Mouse (Mus musculus) left cerebral cortex, adult 11 months (tissue): ENCODE data around the gene Fan1.

ENCODE experiments used
- DNase-seq: peaks from one replicate; pipeline ENCODE4 v3.0.0; 2022; ENCODE audit warnings: low spot score

Fan1 gene

GRCm38 (mm10) chr7:64373830-64374562, at the start of gene Fan1:
TSS of gene Fan1 (minus strand) at chr7:64374095.
- DNase-seq = peak; percentile 74

DNA sequence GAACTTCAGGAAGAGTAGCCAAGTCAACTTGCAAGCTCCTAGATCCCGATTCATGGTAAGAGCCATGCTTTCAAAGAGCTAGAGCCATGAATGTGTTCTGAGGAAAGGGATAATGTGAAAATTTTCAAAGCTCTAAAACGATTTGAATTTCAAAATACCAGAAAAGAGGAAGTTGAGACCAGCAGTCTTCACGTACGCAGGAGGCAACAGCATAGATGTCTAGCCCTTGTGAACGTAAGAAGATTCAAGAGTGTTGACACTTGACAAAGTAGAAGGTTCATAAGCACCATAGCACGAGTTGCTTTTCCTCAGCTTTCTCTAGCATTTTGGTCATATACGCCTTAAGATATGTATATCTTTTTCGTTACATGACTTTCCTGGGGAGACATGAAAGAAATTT, 30.1 kb upstream of the Fan1 start:
- no peak for DNase-seq

DNA sequence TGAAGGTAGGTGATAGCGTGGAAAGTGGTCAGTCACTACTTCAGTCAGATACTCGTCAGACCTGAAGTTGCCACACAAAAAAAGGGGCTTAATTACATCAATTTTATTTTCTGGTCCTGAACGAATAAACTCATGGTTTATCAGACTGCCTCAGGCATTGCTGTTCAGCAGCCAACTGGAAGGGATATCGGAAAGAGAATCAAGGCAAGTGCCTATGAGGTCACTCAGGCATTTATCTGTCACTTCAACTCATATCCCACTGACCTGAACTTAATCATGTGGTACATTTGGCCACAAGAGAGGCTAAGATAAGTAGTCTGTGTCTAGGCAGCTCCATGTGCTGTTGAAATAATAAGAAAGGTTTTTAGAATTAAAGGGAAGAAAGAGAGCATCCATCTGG, 28.6 kb upstream of the Fan1 start:
- DNase-seq = no peak

DNA sequence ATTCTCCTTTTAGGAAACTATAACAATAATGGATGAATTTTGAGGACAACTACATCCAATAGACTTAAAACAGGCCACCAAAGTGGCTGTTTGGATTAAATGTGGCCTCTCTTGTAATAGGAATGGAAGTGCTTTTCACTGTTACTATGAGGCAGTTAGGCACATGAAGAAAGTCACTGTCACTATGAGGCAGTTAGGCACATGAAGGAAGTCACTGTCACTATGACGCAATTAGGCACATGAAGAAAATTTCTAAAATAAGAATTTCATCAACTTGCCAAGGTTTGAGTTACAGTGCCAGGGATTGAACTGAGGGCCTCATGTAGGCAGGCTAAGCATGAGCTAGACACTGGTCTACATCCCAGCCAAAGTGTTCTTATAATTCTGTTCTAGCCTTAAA, 26.8 kb upstream of the Fan1 start:
- DNase-seq = no peak

- no peak for DNase-seq
Observed at GRCm38 (mm10) chr7:64392819-64393151, 18.9 kb upstream of the Fan1 start.

- DNase-seq = peak; percentile 91
Observed at GRCm38 (mm10) chr7:64392122-64392818, 18.4 kb upstream of the Fan1 start, which contains the start of the genes Mphosph10 and Mcee. TSS of gene Mphosph10 (minus strand) at chr7:64392268. TSS of gene Mcee (plus strand) at chr7:64392607.

DNA sequence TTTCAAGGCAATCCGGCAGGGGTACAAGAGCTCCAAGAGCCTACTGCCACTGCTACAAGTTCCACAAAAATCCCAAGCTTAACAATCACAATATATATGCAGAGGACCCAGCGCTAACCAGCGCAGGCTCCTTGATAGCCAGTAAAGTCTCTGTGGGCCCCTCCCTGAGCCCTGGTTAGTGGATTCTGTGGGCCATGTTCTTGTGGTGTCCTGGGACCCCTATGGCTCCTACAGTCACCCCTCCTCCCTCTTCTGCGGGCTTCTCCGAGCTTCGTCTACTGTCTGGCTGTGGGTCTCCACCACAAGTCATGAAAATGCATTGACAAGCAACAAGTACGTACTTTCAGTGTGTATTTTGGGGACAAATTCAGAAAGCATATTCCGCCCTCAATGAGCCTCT, 17.6 kb upstream of the Fan1 start:
- DNase-seq = no peak

DNA sequence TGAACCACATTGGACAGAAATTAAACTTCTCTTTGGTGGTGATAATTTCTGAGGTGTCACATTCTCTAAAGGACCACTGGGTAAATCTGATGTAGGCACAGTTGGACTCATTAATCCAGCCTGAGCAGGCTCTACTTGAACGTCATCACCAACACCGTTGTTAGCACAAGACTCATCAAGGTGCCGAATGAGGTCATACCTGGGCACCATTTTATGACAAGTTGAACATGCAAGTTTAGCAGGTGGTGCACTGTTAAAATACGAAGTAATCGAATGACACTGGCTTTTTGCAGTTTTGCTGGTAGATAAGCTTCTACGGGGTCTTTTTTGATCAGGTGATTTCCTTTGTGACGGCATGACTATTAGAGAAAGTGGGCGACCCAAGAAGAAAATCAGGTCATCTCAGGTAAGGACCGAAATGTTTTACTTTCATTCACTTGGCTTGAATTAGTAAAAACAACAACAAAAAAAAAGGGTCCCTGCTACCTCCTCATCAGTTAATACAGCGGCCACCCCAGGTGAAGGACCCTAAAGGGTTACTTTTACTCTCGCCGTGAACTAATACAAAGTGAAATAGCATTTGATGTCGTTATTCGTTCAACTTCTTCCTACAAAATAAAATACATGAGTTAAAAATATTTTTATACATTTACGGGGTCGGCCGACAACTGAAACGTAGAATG, 607 bp downstream of the Fan1 start:
- DNase-seq = no peak

DNA sequence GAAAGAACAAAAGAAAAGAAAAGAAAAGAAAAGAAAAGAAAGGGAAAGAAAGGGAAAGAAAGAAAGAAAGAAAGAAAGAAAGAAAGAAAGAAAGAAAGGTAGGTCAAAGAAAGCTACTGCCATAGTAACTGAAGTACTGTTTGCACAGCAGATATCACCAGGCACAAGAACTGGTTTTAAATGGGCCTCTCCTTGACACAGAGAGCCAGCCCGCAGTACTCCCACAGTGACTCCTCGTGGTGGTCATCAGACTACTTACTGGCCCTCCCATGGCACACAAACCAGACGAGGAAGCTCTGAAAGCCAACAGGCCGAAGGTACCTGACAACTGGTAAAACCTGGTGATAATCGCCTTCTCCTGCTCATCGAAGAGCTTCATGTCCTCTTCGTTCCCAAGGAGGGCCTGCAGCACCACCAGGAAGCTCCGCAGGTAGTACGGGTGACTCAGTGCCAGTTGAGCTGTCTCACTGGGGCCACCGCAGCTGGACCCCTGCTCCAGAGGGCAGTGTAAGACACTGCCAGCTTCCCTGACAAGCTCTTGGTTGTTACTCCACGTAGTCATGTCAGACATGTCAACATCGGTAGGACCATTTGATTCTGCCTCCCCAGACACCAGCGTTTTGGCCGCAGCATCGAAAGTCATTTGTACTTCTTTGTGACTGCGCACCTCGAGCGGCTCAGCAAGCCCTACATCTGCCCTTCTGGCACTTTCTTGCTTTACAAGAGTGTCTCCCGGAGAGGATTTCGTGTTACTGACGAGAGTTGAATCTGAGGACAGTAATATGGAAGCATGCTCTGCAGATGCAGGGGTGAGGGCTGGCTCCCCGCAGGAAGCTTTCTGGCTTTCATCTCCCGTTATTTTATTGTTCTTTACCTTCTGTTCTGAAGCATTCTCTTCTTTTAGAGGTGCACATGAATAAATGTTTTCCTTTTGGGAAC, 1.7 kb downstream of the Fan1 start:
- no peak for DNase-seq

DNA sequence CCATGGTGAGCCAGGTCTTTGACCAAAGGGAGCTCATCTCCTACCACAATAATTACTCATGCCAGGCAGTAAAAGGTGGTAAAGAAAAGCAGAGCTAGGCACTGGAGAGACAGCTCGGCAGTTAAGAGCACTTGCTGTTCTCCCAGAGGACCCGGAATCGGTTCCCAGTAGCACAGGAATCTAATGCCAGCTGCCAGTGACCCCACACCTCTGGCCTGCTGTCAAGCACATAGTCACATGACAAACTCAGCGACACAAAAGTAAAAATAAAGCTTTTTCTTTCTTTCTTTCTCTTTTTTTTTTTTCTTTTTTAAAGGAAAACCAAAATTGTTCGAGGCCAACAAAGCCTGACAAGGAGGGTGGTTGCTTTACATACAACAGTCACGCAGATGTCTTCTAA, 4.1 kb downstream of the Fan1 start:
- DNase-seq = no peak

GRCm38 (mm10) chr7:64365863-64366262, 8.0 kb downstream of the Fan1 start:
- DNase-seq = no peak

GRCm38 (mm10) chr7:64360586-64360945, 13.3 kb downstream of the Fan1 start:
- DNase-seq = peak; percentile 40

DNA sequence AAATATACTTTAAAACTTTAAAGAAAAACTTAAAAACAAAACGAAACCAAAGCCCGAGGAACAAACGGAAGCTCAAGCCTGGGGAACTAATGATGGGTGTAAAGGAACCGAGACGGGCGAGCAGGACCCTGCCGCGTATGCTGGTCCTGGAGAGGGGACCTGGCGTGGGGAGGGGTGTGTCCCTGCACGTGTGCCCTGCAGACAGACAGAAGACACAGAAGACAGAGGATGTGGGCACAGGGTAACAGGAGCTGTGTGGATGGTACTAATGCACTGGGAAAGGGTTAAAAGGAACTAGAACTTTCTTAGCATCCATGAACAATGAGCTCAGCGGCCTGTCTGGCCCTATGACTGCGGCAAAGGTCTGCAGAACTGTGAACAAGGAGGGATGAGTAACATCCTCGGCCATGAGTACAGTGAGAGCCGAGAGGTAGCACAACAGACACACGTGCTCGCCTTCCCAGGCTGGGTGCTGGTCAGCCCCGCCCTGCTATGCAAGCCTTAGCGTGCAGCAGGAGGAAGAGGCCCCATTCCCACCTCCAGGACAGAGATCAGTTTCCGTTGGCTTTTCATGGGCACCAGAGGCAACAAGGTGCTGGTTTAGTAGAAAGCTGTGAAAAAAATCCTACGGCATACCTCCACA, 13.8 kb downstream of the Fan1 start:
- no peak for DNase-seq

DNA sequence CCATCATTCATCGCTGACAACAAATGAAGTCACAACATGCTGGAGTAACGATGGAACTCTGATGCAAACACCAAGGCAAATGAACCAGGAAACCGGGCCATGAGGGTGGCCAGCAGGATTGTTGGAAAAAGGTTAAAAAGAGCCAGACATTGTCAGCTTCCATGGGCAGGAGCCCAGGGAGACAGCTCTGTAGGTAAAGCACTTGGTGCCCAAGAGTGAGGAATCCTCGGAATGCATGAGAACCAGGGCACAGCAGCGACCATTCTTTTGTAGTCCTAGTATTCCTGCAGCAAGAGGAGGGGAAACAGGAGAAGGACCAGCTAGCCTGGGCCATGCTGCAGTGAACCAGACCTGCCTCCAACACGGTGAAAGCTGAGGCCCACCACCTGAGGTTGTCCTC, 15.2 kb downstream of the Fan1 start:
- DNase-seq = no peak

DNA sequence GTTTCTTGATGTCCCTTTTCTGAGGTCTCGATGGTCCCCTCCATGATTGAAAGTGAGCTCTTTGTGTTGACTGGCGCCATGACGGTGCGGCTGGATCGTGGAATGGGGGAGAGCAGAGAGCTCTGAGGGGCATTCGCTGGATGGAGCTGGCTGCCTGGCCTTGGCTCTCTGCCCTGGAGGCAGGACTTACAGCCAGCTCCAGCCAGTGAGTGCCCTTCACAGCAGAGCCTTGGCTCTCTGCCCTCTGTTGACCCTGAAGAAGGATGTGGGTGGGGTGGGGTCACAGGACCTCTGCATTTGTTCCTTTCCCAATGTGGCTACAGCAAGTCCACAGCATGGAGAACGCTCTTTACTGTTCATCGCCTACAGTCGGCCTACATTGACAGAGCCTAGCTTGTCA, 16.5 kb downstream of the Fan1 start:
- DNase-seq = peak; percentile 67

DNA sequence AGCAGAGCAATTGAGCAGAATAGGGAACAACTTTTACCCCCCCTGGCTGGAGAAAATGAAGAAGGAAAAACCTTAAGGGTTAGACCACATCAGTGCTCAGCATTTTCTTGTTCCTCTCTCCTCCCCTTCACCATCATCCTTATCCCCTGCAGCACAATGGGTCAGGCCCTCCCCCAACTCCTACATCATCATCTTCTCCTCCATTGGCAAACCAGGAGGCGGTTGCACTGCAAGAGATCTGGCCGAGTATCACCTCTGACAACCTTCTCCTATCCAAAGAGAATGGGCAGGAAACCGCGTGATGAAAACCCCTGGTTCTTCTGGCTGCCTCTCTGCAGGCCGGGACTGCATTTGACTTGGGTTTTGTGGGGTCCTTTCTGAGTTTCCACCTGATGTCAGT, 17.2 kb downstream of the Fan1 start:
- DNase-seq = no peak

- no peak for DNase-seq
Observed at GRCm38 (mm10) chr7:64354206-64354605, 19.7 kb downstream of the Fan1 start.

DNA sequence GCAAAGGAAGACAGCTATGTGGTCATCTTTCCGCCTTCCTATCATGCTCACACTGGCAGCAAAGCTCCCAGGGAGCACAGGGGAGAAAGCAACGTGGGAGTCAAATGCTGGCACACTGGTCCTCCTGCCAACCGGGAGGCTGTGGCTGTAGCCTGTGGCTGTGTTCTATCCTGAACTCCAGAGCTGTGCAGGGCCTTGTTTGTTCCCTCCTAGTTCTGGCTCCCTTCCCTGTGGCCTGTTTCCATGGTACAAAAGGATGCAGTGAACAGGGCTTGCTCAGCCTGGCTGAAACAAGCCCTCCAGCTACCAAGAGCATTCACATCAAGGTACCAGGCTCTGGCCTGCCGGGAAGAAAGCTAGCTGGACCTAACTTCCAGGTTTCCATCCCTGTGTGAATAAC, 22.8 kb downstream of the Fan1 start:
- DNase-seq = peak; percentile 66

DNA sequence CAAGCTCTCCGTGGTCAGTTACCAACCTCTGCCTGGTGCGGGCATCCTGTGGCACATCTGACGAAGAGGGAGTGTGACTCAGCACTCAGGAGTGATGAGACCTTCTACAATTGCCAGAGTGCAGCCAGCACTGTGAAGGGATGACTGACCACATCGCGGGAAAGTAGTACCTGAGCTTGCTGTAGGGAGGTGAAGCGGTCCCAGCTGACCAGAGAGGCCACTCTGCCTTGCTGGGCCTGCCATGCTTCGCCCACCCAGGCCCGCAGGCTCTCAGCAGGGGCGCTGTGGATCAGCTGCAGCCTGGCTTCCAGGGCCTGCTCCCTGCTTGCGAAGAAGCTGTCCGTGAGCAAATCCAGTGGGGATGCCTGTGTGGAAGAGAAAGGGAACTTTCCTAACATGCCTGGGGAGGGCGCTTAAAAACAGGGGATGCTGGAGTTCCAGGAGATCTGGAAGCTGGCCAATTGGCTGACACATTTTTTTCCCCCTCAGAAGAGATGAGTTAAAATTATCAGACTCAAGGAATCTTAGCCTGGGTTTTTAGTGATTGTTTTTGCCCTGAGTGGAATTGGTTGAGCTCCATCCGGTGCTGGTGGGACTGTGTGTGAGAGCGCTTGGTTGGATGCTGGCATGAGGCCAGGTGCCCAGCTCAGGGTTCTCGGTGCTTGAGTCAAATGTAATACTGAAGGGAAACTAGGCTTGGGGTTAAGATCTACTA, 24.6 kb downstream of the Fan1 start:
- peak; percentile 32 for DNase-seq

DNA sequence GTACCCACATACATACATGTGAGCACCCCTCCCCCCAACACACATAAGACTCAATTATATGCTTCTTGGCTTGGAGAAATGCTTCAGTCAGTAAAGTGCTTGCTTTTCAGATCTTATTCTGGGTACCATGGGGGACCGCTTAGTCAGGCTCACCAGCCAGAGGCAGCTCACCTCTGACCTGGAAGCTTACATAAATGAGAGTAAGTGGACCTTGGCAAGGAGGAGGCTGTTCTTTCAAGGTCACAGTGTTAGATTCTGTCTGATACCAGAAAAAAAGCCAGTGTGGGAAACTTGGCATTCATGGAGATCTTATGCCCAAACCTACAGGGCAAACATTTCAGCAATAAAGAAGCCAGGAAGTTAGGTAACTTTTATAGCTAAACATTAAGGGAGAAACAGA, 26.1 kb downstream of the Fan1 start:
- DNase-seq = no peak

- DNase-seq = no peak
Observed at GRCm38 (mm10) chr7:64332686-64333085, 41.2 kb downstream of the Fan1 start.
